Mouse (Mus musculus): ENCODE measurements at regions not wholly inside any gene's neighbourhood (a gene's known extent, or its start where the extent isn't known, plus 50 kb on each side); places are given as distances from the start of the nearest gene placed in this dataset.

GRCm38 (mm10) chr5:44863887-44864286, 64.4 kb upstream of the Ldb2 start:
- 29% methylated on average over 3 of the region's 3 CpGs for WGBS
- Histone ChIP-seq H3K27ac (no peak overlapping the region), H3K36me3 (no peaks in the 10 kb centered on the region), H3K4me2 (no peak overlapping the region), H3K4me3 (replicated peaks) (no peak overlapping the region), H3K4me1 (no peaks in the 10 kb centered on the region), H3K9ac (no peak overlapping the region), H3K9me3 (no peaks in the 10 kb centered on the region), H3K27me3 (replicated peaks) (no peaks in the 10 kb centered on the region)
- ATAC-seq (ENCODE audit: insufficient read depth, low FRiP score, low read depth) = no peak

GRCm38 (mm10) chr5:44863349-44863748, 63.9 kb upstream of the Ldb2 start:
- ATAC-seq (ENCODE audit: insufficient read depth, low FRiP score, low read depth) = no peak

GRCm38 (mm10) chr5:44854189-44854588, 54.7 kb upstream of the Ldb2 start:
- Histone ChIP-seq H3K27ac (no peak overlapping the region), H3K36me3 (no peaks in the 10 kb centered on the region), H3K4me1 (no peaks in the 10 kb centered on the region), H3K9ac (no peak overlapping the region), H3K4me3 (replicated peaks) (no peak overlapping the region), H3K9me3 (no peaks in the 10 kb centered on the region), H3K27me3 (replicated peaks) (no peaks in the 10 kb centered on the region), H3K4me2 (no peak overlapping the region)
- ATAC-seq (ENCODE audit: insufficient read depth, low FRiP score, low read depth) = no peak
- 80% methylated on average over 4 of the region's 4 CpGs for WGBS

More at GRCm38 (mm10) chr5:44863349-44863748, 63.9 kb upstream of the Ldb2 start:
- H3K27ac ChIP-seq = no peak overlapping the region
- H3K4me1 ChIP-seq = no peaks in the 10 kb centered on the region
- 76% methylated on average over 3 of the region's 3 CpGs for WGBS
- H3K4me3 ChIP-seq (replicated peaks) = no peak overlapping the region
- no peaks in the 10 kb centered on the region for H3K9me3 ChIP-seq
- no peaks in the 10 kb centered on the region for H3K36me3 ChIP-seq
- no peak overlapping the region for H3K4me2 ChIP-seq
- H3K27me3 ChIP-seq (replicated peaks) = no peaks in the 10 kb centered on the region
- H3K9ac ChIP-seq = no peak overlapping the region

All from stomach, embryonic 15.5 days (tissue).